8 mouse cellular contexts compared by ENCODE assay signal in the genomic region with DNA sequence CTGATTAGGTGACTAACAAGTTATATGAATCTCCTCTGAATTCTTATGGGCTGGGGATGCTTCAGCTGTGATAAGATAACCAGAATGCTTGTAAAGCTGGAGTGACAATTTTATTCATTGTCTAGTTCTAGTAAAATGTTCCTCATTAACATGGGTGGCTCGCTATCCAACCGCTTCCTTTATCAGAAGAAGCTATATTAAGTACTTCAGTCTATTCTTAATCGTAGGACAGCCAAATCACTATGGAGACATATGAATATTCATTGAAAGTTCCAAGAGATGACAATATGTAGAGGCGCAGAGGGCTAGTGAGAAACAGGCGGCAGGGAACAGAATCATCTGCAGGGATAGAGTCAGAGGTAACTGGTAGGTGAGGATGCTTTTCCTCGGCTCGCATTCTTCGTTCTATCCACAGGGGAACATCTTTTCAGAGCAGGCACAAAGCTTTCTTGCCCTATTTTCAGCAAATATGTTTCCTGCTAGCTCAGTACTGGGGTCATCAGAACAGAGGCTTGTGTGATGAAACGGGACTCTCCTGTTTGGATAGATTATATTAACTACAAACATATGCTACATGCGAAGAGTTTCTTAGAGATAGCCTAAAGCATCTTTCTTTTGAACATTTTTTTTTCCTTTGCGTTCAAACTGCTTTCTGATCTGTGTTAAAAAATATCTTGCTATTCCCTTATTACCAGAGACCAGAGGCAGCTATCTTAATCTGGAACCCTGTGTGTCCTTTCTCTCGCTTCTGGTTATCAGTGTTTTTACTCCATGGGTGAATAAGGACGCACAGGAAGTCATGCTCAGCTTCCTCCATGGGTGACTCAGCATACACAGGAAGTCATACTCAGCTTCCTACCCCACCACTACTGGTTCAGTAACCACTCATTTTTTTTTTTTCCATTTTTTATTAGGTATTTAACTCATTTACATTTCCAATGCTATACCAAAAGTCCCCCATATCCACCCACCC. TPM values are rescaled to one million over a fixed set of nuclear protein-coding genes. Genes with fewer than 3 reads are reported as not detected.
DNase-seq lines count a peak whose midpoint lies in the region; ATAC-seq and TF ChIP-seq lines count a peak whose summit lies in the region.

No protein-coding gene starts in this region.

- H3K4me1 ChIP-seq in embryonic facial prominence, embryonic 15.5 days = no peaks in the 10 kb centered on the region
- 0 out of 2 replicates have a peak, but pooled peaks cover 12% of the 10 kb centered on the region for H3K4me1 ChIP-seq in hindbrain, embryonic 15.5 days (replicated peaks)
- H3K4me1 ChIP-seq in midbrain, postnatal 0 days (ENCODE audit: insufficient read depth, low read length) = peaks cover 9% of the 10 kb centered on the region
- no peaks in the 10 kb centered on the region for H3K4me1 ChIP-seq in thymus, adult 2 months (replicated peaks; ENCODE audit: control insufficient read depth, insufficient read depth, low read length)

- no peak for TF ChIP-seq POLR2A in thymus, adult 2 months (IDR thresholded peaks at IDR 0.05; ENCODE audit: control insufficient read depth, extremely low read depth, insufficient read depth, low read length, poor library complexity)

- H3K9ac ChIP-seq in embryonic facial prominence, embryonic 15.5 days = no peak overlapping the region
- H3K9ac ChIP-seq in hindbrain, embryonic 15.5 days = no peak overlapping the region
- no peak overlapping the region for H3K9ac ChIP-seq in midbrain, postnatal 0 days (replicated peaks; ENCODE audit: low read length, poor library complexity, severe bottlenecking)

- ATAC-seq in embryonic facial prominence, embryonic 15.5 days (ENCODE audit: insufficient number of reproducible peaks, low FRiP score, low TSS enrichment, low read depth) = no peak
- no peak for ATAC-seq in hindbrain, embryonic 15.5 days (ENCODE audit: low FRiP score, low read depth)
- ATAC-seq in midbrain, postnatal 0 days (ENCODE audit: low FRiP score) = no peak; the same call in 1 of the 2 replicates

- H3K36me3 ChIP-seq in embryonic facial prominence, embryonic 15.5 days = no peaks in the 10 kb centered on the region
- H3K36me3 ChIP-seq in hindbrain, embryonic 15.5 days = no peaks in the 10 kb centered on the region
- no peaks in the 10 kb centered on the region for H3K36me3 ChIP-seq in midbrain, postnatal 0 days (ENCODE audit: insufficient read depth, low read length)
- no peaks in the 10 kb centered on the region for H3K36me3 ChIP-seq in thymus, adult 2 months (ENCODE audit: control insufficient read depth, insufficient read depth, low read length)

- peak; percentile 7 to 23 for DNase-seq in left cerebral cortex, adult 18-20 months (ENCODE audit: low spot score in 2 of 2)
- no peak for DNase-seq in left cerebral cortex, adult 8-10 months (ENCODE audit: low spot score in 2 of 2)
- DNase-seq in midbrain, postnatal 0 days (ENCODE audit: low spot score) = no peak
- DNase-seq in adrenal gland, adult 8-10 months = no peak
- no peak for DNase-seq in spleen, postnatal 4 days (ENCODE audit: low spot score in 2 of 2)
- no peak for DNase-seq in thymus, adult 2 months

- H3K27ac ChIP-seq in embryonic facial prominence, embryonic 15.5 days (replicated peaks) = no peak overlapping the region
- H3K27ac ChIP-seq in hindbrain, embryonic 15.5 days (replicated peaks) = peak overlapping the region; percentile 25; the same call in 1 of the 2 replicates
- peak overlapping the region; percentile 32; the same call in 1 of the 2 replicates for H3K27ac ChIP-seq in midbrain, postnatal 0 days (ENCODE audit: low read depth, low read length)
- no peak overlapping the region for H3K27ac ChIP-seq in thymus, adult 2 months (ENCODE audit: control insufficient read depth, insufficient read depth, low read length)

- no peaks in the 10 kb centered on the region for H3K9me3 ChIP-seq in embryonic facial prominence, embryonic 15.5 days (replicated peaks)
- no peaks in the 10 kb centered on the region for H3K9me3 ChIP-seq in hindbrain, embryonic 15.5 days
- no peaks in the 10 kb centered on the region for H3K9me3 ChIP-seq in midbrain, postnatal 0 days (ENCODE audit: low read length)

- H3K27me3 ChIP-seq in embryonic facial prominence, embryonic 15.5 days = no peaks in the 10 kb centered on the region
- H3K27me3 ChIP-seq in hindbrain, embryonic 15.5 days = no peaks in the 10 kb centered on the region
- H3K27me3 ChIP-seq in midbrain, postnatal 0 days (ENCODE audit: insufficient read depth, low read length) = no peaks in the 10 kb centered on the region
- H3K27me3 ChIP-seq in thymus, adult 2 months (ENCODE audit: control insufficient read depth, insufficient read depth, low read length) = no peaks in the 10 kb centered on the region

- 50% methylated on average over 13 of the region's 13 CpGs for WGBS in embryonic facial prominence, embryonic 15.5 days
- WGBS in hindbrain, embryonic 15.5 days = 57% methylated on average over 13 of the region's 13 CpGs
- WGBS in midbrain, postnatal 0 days = 37% methylated on average over 13 of the region's 13 CpGs
- WGBS in thymus, adult 2 months = 93% methylated on average over 13 of the region's 13 CpGs

- peak overlapping the region; percentile 10; the same call in 1 of the 2 replicates for H3K4me2 ChIP-seq in embryonic facial prominence, embryonic 15.5 days (replicated peaks)
- peak overlapping the region; percentile 41 for H3K4me2 ChIP-seq in hindbrain, embryonic 15.5 days
- peak overlapping the region; percentile 33 for H3K4me2 ChIP-seq in midbrain, postnatal 0 days (ENCODE audit: low read depth, low read length, poor library complexity, severe bottlenecking)

- H3K4me3 ChIP-seq in embryonic facial prominence, embryonic 15.5 days (replicated peaks) = no peak overlapping the region
- H3K4me3 ChIP-seq in hindbrain, embryonic 15.5 days = no peak overlapping the region
- H3K4me3 ChIP-seq in midbrain, postnatal 0 days (ENCODE audit: low read depth, low read length) = no peak overlapping the region
- no peak overlapping the region for H3K4me3 ChIP-seq in thymus, adult 2 months (ENCODE audit: control insufficient read depth, insufficient read depth, low read length)

- TF ChIP-seq CTCF in midbrain, postnatal 0 days (IDR thresholded peaks at IDR 0.05) = no peak
- TF ChIP-seq CTCF in thymus, adult 2 months (IDR thresholded peaks at IDR 0.05; ENCODE audit: borderline replicate concordance, control insufficient read depth, extremely low read depth, insufficient read depth, low read length, poor library complexity) = no peak

RNA-seq across cellular contexts. Expression of a gene that starts 34.1 kb away (rescaled TPM):
- not detected for total RNA-seq in left cerebral cortex, adult 18-20 months (2021)
- not detected for total RNA-seq in left cerebral cortex, adult 8-10 months (2022)
- polyA plus RNA-seq in embryonic facial prominence, embryonic 15.5 days (2015; fragmentation: Nextera tagmentation; extraction: Ambion mirVana) = 0.09 and 0.11 TPM in 2 replicates
- polyA plus RNA-seq in hindbrain, embryonic 15.5 days (2015; fragmentation: Nextera tagmentation; extraction: Ambion mirVana) = not detected in 2 replicates
- not detected in 2 replicates for total RNA-seq in midbrain, postnatal 0 days (2014; rRNA removed)
- not detected in 2 replicates for polyA plus RNA-seq in midbrain, postnatal 0 days (2015; fragmentation: Nextera tagmentation; extraction: Ambion mirVana)
- under 1 TPM in 2 of 4 experiments, not detected in 2; 0.15 to 0.17 TPM for total RNA-seq in adrenal gland, adult 8-10 months (2022)
- polyA plus RNA-seq in thymus, adult 2 months (2012; rRNA removed) = not detected in 2 replicates

Comparison
In these comparisons a context has a peak if more than half of its experiments do, and no peak if none do; other contexts are left out.
1. DNase-seq: peak in left cerebral cortex, adult 18-20 months (2 of 2); none in left cerebral cortex, adult 8-10 months (0 of 2), midbrain, postnatal 0 days (single experiment), adrenal gland, adult 8-10 months (single experiment), spleen, postnatal 4 days (0 of 2) and thymus, adult 2 months (single experiment).
2. H3K27ac ChIP-seq: peak in hindbrain, embryonic 15.5 days (single experiment) and midbrain, postnatal 0 days (single experiment); none in embryonic facial prominence, embryonic 15.5 days (single experiment) and thymus, adult 2 months (single experiment).
3. Peak in every context shown above with its lines, with median percentiles within 50 percentile points of each other: H3K4me2 ChIP-seq.